Mouse (Mus musculus) olfactory bulb, adult 2 months (tissue): ENCODE measurements at regions not wholly inside any gene's neighbourhood (a gene's known extent, or its start where the extent isn't known, plus 50 kb on each side); places are given as distances from the start of the nearest gene placed in this dataset.

Experiments used
- CTCF ChIP-seq: fragments of 200-500 bp; IDR thresholded peaks from 2 replicates; pipeline ENCODE4 v1.5.1; 2012; ENCODE audit warnings: low read depth, mild to moderate bottlenecking, low read length, moderate library complexity; ENCODE audit not compliant: insufficient read depth
- POLR2A ChIP-seq: fragments of 200-500 bp; IDR thresholded peaks from 2 replicates; pipeline ENCODE4 v1.6.1; 2012; ENCODE audit warnings: mild to moderate bottlenecking, low read depth, low read length, moderate library complexity; ENCODE audit not compliant: insufficient read depth

GRCm38 (mm10) chr2:92853175-92853574 is 61.7 kb upstream of the Syt13 start:
- TF ChIP-seq CTCF: no peak
- no peak for TF ChIP-seq POLR2A
